8 mouse cellular contexts compared by ENCODE assay signal in genomic region chr9:110333896-110334259, GRCm38 (mm10). TPM values are rescaled to one million over a fixed set of nuclear protein-coding genes. Genes with fewer than 3 reads are reported as not detected.
DNase-seq lines count a peak whose midpoint lies in the region; ATAC-seq and TF ChIP-seq lines count a peak whose summit lies in the region.

No protein-coding gene starts in this region.

- H3K79me2 ChIP-seq in macrophage (ENCODE audit: inconsistent target), result peaks cover 52% of the 10 kb centered on the region; the same call in 1 of the 2 replicates

- H3K27me3 ChIP-seq in heart, embryonic 15.5 days, result no peaks in the 10 kb centered on the region
- no peaks in the 10 kb centered on the region; the same call in 1 of the 2 replicates for H3K27me3 ChIP-seq in ES-Bruce4 (ENCODE audit: control insufficient read depth, insufficient read depth, low read length, poor library complexity, severe bottlenecking)
- no peaks in the 10 kb centered on the region for H3K27me3 ChIP-seq in forebrain, postnatal 0 days (ENCODE audit: insufficient read depth, low read length)

- no peak overlapping the region for H3K27ac ChIP-seq in heart, embryonic 15.5 days
- H3K27ac ChIP-seq in ES-Bruce4 (ENCODE audit: insufficient read depth, low read length) (no peak overlapping the region), macrophage (no peak overlapping the region)
- H3K27ac ChIP-seq in forebrain, postnatal 0 days (ENCODE audit: low read depth, low read length), result no peak overlapping the region

- intact Hi-C loops in heart, postnatal 14 days (cut with DNase I), result loop anchor here (5.0 kb wide), 2 partner anchors 33 to 73 kb away; partner anchors contain the start of gene Ptpn23

- TF ChIP-seq EP300 in ES-Bruce4 (IDR thresholded peaks at IDR 0.05; ENCODE audit: insufficient read depth, low read depth, low read length), result no peak

- H3K4me3 ChIP-seq in heart, embryonic 15.5 days, result peak overlapping the region; percentile 93
- H3K4me3 ChIP-seq in ES-Bruce4 (ENCODE audit: low read depth, low read length), result peak overlapping the region; percentile 61
- peak overlapping the region; percentile 85 for H3K4me3 ChIP-seq in forebrain, postnatal 0 days (ENCODE audit: low read depth, low read length)
- H3K4me3 ChIP-seq in macrophage (ENCODE audit: inconsistent target), result peak overlapping the region; percentile 51

- H3K4me1 ChIP-seq in heart, embryonic 15.5 days (replicated peaks), result peaks cover 14% of the 10 kb centered on the region
- H3K4me1 ChIP-seq in ES-Bruce4 (ENCODE audit: control insufficient read depth, insufficient read depth, low read length), result peaks cover 3% of the 10 kb centered on the region
- peaks cover 5% of the 10 kb centered on the region; the same call in 1 of the 2 replicates for H3K4me1 ChIP-seq in forebrain, postnatal 0 days (ENCODE audit: insufficient read depth)

- WGBS in heart, embryonic 15.5 days, result 14% methylated on average over 12 of the region's 12 CpGs
- WGBS in forebrain, postnatal 0 days, result 9% methylated on average over 12 of the region's 12 CpGs
- 11% methylated on average over 12 of the region's 12 CpGs for WGBS in macrophage (ENCODE audit: missing documents)

- peak overlapping the region; percentile 73 for H3K9ac ChIP-seq in heart, embryonic 15.5 days
- H3K9ac ChIP-seq in ES-Bruce4 (ENCODE audit: low read depth, poor library complexity, severe bottlenecking), result peak overlapping the region; percentile 65
- H3K9ac ChIP-seq in forebrain, postnatal 0 days, result peak overlapping the region; percentile 69

- no peaks in the 10 kb centered on the region for H3K9me3 ChIP-seq in heart, embryonic 15.5 days (replicated peaks)
- no peaks in the 10 kb centered on the region for H3K9me3 ChIP-seq in ES-Bruce4 (replicated peaks; ENCODE audit: control insufficient read depth, insufficient read depth, low read length, poor library complexity, severe bottlenecking)
- H3K9me3 ChIP-seq in forebrain, postnatal 0 days (ENCODE audit: low read length), result no peaks in the 10 kb centered on the region

- peak overlapping the region; percentile 88 for H3K4me2 ChIP-seq in heart, embryonic 15.5 days
- H3K4me2 ChIP-seq in forebrain, postnatal 0 days (ENCODE audit: low read depth), result peak overlapping the region; percentile 79

- H3K36me3 ChIP-seq in heart, embryonic 15.5 days, result no peaks in the 10 kb centered on the region
- no peaks in the 10 kb centered on the region for H3K36me3 ChIP-seq in ES-Bruce4 (ENCODE audit: control insufficient read depth, insufficient read depth, low read length, poor library complexity, severe bottlenecking)
- no peaks in the 10 kb centered on the region for H3K36me3 ChIP-seq in forebrain, postnatal 0 days (ENCODE audit: insufficient read depth)
- H3K36me3 ChIP-seq in macrophage (ENCODE audit: inconsistent target), result no peaks in the 10 kb centered on the region

- no peak for TF ChIP-seq CTCF in ES-Bruce4 (IDR thresholded peaks at IDR 0.05; ENCODE audit: low read depth, low read length)
- no peak for TF ChIP-seq CTCF in forebrain, postnatal 0 days (IDR thresholded peaks at IDR 0.05; ENCODE audit: low read depth)

- no peak for ATAC-seq in heart, embryonic 15.5 days (replicated peaks; ENCODE audit: insufficient number of reproducible peaks, insufficient read depth, low FRiP score, low read depth)
- 0 out of 2 replicates have a peak, but pooled peaks have one; percentile 1 for ATAC-seq in forebrain, postnatal 0 days

- no peak for TF ChIP-seq POLR2A in ES-Bruce4 (IDR thresholded peaks at IDR 0.05; ENCODE audit: insufficient read depth, low read length)

- no peak for DNase-seq in heart, postnatal 14 days
- DNase-seq in forebrain, postnatal 0 days, result no peak
- DNase-seq in adrenal gland, postnatal 10 days, result no peak
- no peak for DNase-seq in kidney, adult 11 months
- DNase-seq in cerebellum, adult 11 months, result no peak

RNA-seq across cellular contexts. Expression of gene Scap, which starts 0.8 kb away (rescaled TPM):
- 17.5 and 23.0 TPM in 2 replicates for polyA plus RNA-seq in heart, embryonic 15.5 days (2015; fragmentation: Nextera tagmentation; extraction: Ambion mirVana)
- total RNA-seq in heart, postnatal 14 days (2021), result 10 to 100 TPM; 26.4 to 27.6 TPM
- polyA plus RNA-seq in ES-Bruce4 (2011; ENCODE audit: insufficient read depth, insufficient read length, low read depth, missing spikeins) (25.8 and 35.7 TPM in 2 replicates), macrophage (2018) (19.4 to 24.3 TPM (median 20.9 TPM) in 3 replicates)
- total RNA-seq in forebrain, postnatal 0 days (2014; rRNA removed), result 87.6 and 111 TPM in 2 replicates
- 40.1 and 49.5 TPM in 2 replicates for polyA plus RNA-seq in forebrain, postnatal 0 days (2015; fragmentation: Nextera tagmentation; extraction: Ambion mirVana)
- 100 to 1,000 TPM in 2 of 26 experiments, 10 to 100 TPM in 24; 18.3 to 186 (median 31.0) TPM for total RNA-seq in macrophage (2018; cell fraction: chromatin; rRNA removed)
- 10 to 100 TPM; 12.1 to 30.1 (median 18.5) TPM for total RNA-seq in macrophage (2018; cell fraction: cytosol; rRNA removed)
- 10 to 100 TPM; 19.4 to 98.3 (median 29.0) TPM for total RNA-seq in macrophage (2018; cell fraction: nucleus; rRNA removed)
- 10 to 100 TPM; 76.4 to 83.9 TPM for total RNA-seq in adrenal gland, postnatal 10 days (2021)

RNA-seq across cellular contexts. Expression of gene Elp6, which starts 28.9 kb away (rescaled TPM):
- polyA plus RNA-seq in heart, embryonic 15.5 days (2015; fragmentation: Nextera tagmentation; extraction: Ambion mirVana), result 11.7 and 14.3 TPM in 2 replicates
- total RNA-seq in heart, postnatal 14 days (2021), result 1 to 10 TPM; 2.4 to 3.8 TPM
- polyA plus RNA-seq in ES-Bruce4 (2011; ENCODE audit: insufficient read depth, insufficient read length, low read depth, missing spikeins) (8.5 and 9.0 TPM in 2 replicates), macrophage (2018) (1.6 to 7.4 TPM (median 4.7 TPM) in 3 replicates)
- 27.8 and 35.2 TPM in 2 replicates for total RNA-seq in forebrain, postnatal 0 days (2014; rRNA removed)
- polyA plus RNA-seq in forebrain, postnatal 0 days (2015; fragmentation: Nextera tagmentation; extraction: Ambion mirVana), result 27.1 and 27.5 TPM in 2 replicates
- total RNA-seq in macrophage (2018; cell fraction: chromatin; rRNA removed), result 10 to 100 TPM in 1 of 26 experiments, 1 to 10 TPM in 22, under 1 TPM in 2, not detected in 1; 0.53 to 13.2 (median 5.8) TPM
- 1 to 10 TPM; 1.7 to 8.3 (median 4.7) TPM for total RNA-seq in macrophage (2018; cell fraction: cytosol; rRNA removed)
- total RNA-seq in macrophage (2018; cell fraction: nucleus; rRNA removed), result 1 to 10 TPM in 25 of 26 experiments, not detected in 1; 1.2 to 8.7 (median 4.7) TPM
- total RNA-seq in adrenal gland, postnatal 10 days (2021), result 1 to 10 TPM; 6.2 to 9.2 TPM
